Mouse (Mus musculus) liver, adult (tissue): ENCODE measurements at regions not wholly inside any gene's neighbourhood (a gene's known extent, or its start where the extent isn't known, plus 50 kb on each side); places are given as distances from the start of the nearest gene placed in this dataset.

Experiments used
- GATA4 ChIP-seq: IDR thresholded peaks from 2 replicates; pipeline ENCODE4 v1.6.1; 2014; ENCODE audit warnings: mild to moderate bottlenecking, low read length; ENCODE audit not compliant: insufficient replicate concordance

DNA sequence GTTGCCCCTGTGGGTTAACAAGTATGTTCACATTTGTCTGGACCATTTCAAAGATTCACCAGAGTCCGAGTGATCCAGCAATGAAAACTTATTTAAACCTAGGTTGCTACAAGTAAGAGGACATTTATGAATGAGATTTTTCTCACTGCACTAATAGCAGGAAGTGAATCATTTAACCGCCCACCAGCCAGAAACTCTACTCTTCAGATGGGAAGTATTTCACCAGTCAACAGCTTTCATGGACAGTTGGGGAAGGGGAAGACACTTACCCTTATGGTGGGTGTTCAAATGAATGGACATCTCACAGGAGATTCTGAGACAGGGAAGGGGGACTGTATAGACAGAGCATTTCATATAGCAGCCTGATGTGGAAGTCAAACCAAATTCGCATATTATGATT, 113.7 kb upstream of the Cd180 start:
- TF ChIP-seq GATA4 = no peak

DNA sequence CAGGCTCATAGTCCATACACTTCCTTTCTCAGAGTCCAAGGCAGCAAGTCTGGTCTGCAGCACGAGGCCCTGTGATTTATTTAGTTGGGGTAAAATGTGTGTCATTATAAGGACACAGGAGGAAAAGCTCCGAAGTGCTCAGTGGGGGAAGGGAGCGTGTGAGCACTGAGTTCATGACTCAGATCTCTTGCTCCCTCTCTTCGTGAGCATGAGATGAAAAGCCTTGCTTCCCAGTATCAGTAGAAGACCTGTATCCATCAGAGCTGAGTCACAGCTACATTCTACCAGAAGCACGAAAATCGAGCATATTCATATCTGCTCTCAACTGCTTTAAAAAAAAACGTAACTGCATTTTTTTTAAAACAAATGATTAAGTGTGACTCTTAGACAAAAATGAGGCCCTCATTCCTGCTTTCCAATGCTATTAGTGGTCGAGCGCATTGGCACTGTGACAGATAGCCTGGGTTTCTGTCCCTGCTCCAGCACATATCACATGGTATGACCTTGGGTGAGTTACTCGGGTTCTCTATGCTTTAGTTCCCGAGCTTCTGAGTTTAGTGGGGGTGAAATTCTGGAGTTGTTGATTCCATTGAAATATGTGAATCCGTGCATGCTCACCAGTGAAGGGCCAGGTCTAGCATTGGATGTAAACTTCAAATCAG, 109.2 kb upstream of the Cd180 start:
- no peak for TF ChIP-seq GATA4

DNA sequence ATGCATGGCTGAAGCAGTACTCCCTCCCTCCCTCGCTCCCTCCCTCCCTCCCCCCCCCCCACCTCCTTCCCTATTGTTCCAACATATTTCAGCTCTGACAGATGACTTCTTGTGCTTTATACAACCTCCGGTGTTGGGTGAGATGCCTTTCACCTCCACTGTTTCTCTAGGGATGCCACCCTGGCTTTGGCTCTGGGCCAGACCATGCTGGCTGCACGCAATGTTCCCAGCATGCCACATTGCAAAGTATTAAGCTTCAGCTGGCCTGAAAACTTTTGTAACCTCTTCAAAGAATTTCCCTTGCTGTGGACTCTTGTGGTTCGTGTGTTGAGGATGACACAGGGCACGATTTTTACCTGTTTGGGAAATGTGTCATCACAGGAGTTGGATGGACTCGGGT, 107.1 kb upstream of the Cd180 start:
- no peak for TF ChIP-seq GATA4

DNA sequence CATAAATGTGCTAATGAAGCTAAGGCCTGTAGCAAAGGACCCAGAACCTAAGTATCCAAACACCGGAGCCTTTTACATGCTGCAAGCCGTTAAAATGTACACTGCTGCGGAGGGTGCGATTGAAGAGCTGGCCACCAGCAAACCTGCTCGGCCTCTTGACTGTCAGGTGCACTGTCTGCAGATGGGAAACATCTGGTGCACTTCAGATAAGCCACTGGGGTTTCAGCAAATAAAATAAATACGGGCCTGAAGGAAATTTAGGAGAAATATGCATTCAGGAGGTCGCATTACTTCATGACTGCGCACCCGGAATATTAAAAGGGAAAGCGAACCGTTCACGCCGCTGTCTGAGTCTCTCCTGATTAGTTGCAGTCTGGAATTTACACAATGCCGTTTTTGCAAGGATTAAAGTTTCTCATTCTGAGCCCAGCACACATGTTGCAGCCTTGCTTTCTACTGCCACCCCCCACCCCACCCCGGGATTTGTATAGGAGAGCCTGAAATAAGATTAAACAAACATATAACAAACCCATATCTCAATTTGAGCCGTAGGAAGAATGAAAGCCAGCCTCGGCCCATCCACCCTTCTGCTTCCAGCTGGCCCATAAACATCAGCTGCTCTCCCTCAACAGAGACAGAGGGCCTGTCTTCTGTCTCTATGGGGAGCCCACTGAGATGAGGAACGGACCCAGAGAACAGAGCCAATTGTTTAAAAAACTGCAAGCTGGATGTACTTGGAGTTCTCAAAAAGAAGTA, 103.5 kb upstream of the Cd180 start:
- TF ChIP-seq GATA4 = no peak

DNA sequence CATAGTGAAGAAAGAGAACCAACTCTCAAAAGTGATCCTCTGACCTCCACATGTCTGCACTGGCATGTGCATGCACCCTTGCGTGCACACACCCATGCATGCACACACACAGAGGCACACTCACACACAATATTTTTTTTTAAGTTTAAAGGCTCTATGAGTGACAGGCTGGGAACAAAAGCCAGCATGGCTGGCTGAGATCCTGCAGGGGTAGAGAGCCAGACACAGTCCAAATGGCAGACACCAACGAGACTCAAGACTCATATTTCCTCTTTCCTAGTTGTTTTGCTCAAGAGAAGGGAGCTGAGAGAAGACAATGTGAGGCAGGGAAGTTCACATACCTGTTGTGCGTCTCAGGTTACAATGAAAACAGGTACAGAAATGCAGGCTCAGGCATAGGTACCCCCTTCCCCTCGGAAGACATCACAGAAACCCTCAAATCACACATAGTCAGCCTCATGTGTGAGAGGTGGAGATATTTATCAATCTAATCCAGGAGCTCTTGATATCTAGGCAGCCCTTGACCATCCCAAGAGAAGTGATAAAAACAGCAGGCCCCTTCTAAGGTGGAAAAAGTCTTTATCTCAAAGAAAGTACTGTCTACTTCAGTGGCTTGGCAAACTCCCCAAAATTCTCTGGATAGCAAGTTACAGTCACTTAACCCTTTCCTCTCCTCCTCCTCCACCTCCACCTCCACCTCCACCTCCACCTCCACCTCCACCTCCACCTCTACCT, 101.4 kb upstream of the Cd180 start:
- TF ChIP-seq GATA4 = no peak

DNA sequence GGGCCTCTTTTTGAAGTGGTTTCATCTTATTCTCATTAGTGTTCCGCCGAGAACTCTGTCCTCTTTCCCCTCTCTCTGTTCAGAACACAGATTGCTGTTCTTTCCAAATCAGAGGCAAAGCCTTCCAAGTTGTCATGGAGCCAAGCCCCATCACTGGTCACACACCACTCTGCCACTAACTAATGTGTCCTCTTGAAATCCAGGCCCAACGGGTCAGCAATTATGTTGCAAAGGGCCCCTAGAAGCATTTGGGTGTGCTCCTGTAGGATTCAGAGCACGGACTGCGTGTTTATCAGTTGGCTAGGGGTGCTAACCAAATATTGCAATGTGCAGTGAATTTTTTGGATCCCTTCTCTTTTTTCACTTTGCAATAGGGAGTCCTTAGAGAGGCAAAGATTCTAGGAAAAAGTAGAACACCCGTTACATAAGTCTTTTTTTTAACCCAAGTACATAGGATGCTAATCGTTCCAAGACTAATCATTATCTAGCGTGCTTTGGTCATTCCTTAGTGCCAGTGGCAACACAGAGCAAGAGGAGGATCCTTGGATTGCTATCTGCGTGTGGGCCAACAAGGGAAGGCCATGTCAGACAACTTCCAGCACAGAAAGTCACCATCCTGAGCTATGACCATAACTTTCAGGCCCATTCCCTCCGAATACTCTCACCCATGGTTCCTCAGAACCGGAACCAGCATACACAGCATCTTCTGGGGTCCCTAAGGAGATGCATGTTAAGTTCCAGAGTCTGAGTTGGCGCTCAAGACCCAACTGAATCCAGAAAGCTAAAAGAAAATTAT, 99.8 kb upstream of the Cd180 start:
- TF ChIP-seq GATA4 = peak; percentile 60; the same call in 1 of the 2 replicates

DNA sequence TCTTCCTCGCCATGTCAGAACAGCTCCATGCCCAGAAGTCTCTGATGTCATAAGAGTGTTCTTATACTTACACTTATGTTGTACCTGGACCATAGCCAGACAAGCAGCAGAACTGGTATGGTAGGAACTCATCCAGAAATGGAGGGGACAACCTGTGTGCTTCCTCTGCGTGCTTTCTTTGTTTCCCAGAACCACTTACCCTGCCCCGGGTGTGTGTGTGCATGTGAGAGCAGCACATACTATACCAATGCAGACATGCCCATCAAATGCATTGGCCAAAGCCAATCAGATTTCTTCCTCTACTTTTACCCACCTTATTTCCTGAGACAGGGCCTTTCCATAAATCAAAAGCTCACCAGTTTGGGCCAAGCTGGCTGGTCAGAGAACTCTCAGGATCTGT, 99.2 kb upstream of the Cd180 start:
- TF ChIP-seq GATA4 = no peak

DNA sequence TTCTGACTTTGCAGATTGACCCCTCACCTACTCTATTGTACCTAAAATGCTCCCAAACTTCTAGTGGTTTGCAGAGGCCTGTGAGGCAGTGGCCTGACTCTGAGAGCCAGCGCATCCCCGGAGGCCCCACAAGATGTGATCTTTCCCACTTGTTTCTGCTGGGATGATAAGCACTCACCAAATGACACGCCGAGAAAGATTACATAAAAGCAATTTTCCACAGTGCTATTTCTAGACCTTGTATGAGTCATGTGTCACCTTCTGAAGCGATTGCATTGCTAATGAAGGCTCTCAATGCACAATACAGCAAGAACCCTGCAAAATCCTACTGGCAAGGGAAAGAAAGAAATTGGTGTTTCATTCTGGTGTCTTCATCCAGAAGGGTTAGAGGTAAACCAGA, 97.8 kb upstream of the Cd180 start:
- no peak for TF ChIP-seq GATA4

DNA sequence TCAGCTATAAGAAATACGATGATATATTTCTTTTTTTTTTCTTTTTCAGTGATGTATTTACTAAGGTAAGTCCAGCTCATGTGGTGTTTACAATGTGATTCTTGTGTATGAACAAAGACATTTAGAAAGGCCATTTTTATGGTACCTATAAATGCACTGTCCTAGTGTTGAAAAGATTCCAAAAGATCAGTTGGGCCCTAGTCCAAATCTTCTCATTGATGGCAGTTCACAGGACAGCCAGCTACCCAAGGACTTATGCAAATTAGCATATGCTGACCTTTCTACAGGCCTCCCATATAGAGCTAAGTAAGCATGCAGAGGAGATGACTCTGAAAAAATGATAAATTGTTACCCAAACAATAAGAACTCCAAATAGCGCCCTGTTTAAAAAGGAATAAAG, 97.3 kb upstream of the Cd180 start:
- TF ChIP-seq GATA4 = no peak

DNA sequence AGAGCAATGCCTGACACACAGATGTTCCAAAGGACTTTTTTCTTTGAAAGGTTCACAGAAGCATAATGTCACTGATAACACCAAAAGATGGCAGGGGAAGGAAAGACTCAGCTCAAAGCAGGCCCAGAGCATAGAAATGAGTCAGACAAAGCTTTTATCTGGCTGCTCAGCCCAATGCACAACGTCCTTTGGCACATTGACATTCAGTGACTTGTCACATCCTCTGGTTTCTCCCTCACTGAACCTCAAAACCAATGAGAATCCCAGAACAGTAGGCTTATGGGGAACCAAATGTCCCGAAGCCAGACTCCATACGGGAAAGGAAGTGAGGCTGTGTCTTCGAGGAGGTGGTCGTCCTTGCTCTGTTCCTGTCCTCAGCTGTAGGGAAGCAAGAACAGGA, 95.2 kb upstream of the Cd180 start:
- no peak for TF ChIP-seq GATA4

DNA sequence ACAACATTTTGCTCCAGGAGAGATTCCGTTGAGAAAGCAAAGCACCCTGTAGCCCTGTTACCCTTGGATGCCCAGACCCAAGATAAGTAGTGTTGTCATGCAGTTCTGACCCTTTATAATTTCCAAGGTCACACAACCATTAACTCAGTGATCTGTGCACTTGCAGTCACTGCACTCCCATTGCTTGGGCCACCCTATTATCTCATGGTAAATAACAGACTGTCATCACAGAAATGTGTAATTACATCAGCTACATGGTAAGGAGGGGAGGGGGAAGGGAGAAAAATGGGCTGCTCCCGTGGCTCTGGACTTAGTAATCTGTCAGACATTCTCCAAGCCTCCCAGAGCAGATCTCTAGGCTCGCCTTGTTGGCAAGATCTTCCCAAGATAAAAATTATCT, 93.8 kb upstream of the Cd180 start:
- TF ChIP-seq GATA4 = no peak

DNA sequence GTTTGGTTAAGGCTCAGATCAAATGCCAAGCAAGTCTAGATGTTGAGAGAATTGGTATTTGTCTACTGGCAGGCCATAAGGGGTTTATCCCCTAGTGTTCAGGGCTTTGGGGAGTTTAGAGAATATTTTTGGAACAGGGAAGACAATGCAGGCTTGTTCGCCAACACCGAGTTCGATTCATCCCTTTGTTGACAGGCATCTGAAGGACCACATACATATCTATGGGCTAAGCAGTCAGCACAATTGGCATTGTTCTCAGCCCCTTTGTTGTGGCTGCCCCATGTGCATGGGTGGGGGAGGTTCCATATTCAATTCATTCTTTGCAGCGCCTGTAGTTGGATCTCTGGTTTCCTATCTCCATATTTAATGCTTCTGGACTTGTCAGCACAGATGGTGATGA, 93.3 kb upstream of the Cd180 start:
- TF ChIP-seq GATA4 = no peak

DNA sequence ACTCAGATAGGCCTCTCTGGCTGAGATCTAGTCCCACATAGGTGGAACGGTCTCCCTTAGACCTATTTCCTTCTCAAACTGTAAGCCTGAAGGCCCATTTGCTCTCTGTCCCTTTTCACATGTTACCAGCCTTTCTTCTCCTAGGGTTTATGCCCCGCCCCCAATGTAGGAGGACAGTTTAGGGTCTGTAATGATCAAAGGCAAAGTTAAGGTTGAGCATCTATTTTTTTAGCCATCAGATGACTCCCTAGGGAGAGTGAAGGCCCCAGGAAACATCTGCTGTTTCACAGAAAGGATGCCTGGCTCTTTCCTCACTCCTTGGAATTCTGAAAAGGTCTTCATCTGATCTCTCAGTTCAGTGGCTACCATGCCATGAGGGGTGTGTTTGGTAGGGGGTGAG, 68.9 kb upstream of the Cd180 start:
- no peak for TF ChIP-seq GATA4

DNA sequence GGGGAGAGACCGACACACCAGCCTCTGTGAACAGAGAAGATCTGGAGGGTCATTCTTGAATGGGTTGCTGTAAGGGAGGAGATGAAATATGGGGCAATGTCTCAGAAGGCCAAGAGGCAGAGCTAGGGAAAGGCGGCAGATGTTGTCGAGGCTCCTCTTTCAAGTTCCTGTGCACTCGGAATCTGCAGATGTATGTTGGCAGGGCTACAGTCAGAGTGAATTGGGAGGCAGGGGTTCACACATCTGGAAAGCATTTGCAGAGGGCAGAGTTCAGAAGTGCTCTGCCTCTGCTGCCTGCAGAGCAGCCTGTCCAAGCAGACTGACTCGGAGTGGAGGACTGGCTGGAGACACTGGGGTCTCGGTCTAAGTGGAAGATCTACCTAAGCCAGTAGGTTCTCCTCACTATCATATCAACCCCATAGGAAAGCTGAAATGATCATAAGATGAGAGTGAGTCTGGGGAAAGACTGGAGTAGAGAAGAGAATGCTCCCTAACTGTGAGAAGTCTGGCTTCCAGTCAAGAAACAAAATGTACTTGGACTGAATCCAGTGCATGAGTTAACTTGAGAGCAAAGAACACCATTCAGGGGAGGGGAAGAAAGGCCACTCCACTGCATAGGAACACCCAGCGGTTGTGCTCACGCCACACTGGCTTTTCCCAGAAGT, 68.1 kb upstream of the Cd180 start:
- TF ChIP-seq GATA4 = no peak

DNA sequence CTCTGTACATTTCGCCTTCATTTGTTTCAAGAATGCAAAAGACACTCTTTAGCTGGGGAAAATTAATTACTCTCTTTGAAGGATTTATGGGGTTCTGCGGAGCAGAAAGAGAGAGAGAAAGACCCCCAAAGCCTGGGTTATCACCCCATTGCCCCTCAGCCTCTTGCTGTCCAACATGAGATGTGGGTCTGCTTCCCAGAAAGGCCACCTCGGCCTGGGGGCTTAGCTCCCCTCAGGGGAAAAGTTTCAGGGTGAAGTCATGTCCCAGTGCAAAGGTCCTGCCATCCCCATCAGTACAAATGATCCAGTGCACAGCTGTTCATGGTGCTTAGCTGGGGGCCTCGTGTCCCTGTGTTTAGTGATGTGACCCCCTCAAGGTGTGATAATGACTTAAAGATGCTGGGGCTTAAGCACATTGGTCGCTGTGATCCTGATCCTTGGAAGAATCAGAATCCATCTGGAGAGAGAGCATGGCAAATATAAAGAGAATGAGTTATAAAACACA, 67.5 kb upstream of the Cd180 start:
- TF ChIP-seq GATA4 = no peak
